Mouse (Mus musculus): ENCODE data around the gene Gpr107. TPM values are rescaled to one million over a fixed set of nuclear protein-coding genes. Genes with fewer than 3 reads are reported as not detected.

Gpr107 gene
- polyA plus RNA-seq, 1 experiment = 71.9 TPM

DNA sequence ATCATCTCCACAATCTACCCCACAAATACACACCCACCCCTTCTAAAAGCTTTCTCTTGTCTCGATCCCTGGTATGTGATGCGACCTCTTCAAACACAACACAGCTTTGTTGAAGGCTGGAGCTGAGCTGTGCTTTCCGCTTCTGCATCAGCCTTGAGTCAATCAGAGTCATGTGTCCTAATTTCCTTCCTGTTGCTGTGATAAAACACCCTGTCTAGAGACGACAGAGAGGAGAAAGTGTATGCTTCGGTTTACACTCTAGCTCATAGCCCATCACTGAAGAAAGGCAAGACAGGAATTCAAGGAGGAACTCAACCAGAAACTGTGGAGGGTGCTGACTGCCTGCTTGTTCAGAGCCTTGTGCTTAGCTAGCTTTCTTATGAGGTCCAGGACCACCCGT lies 43.9 kb upstream of the Gpr107 start:
- TF ChIP-seq POLR2A (IDR thresholded peaks at IDR 0.05; ENCODE audit: insufficient read depth, low read length) (no peak), CTCF (IDR thresholded peaks at IDR 0.05; ENCODE audit: low read depth, low read length) (no peak), EP300 (IDR thresholded peaks at IDR 0.05; ENCODE audit: insufficient read depth, low read depth, low read length) (no peak)
- H3K9ac ChIP-seq (ENCODE audit: low read depth, poor library complexity, severe bottlenecking) = no peak overlapping the region
- peaks cover 3% of the 10 kb centered on the region; the same call in 1 of the 2 replicates for H3K36me3 ChIP-seq (ENCODE audit: control insufficient read depth, insufficient read depth, low read length, poor library complexity, severe bottlenecking)
- no peaks in the 10 kb centered on the region for H3K9me3 ChIP-seq (replicated peaks; ENCODE audit: control insufficient read depth, insufficient read depth, low read length, poor library complexity, severe bottlenecking)
- no peak overlapping the region for H3K4me3 ChIP-seq (ENCODE audit: low read depth, low read length)
- no peaks in the 10 kb centered on the region for H3K27me3 ChIP-seq (ENCODE audit: control insufficient read depth, insufficient read depth, low read length, poor library complexity, severe bottlenecking)
- peaks cover 11% of the 10 kb centered on the region for H3K4me1 ChIP-seq (ENCODE audit: control insufficient read depth, insufficient read depth, low read length)
- H3K27ac ChIP-seq (ENCODE audit: insufficient read depth, low read length) = no peak overlapping the region

DNA sequence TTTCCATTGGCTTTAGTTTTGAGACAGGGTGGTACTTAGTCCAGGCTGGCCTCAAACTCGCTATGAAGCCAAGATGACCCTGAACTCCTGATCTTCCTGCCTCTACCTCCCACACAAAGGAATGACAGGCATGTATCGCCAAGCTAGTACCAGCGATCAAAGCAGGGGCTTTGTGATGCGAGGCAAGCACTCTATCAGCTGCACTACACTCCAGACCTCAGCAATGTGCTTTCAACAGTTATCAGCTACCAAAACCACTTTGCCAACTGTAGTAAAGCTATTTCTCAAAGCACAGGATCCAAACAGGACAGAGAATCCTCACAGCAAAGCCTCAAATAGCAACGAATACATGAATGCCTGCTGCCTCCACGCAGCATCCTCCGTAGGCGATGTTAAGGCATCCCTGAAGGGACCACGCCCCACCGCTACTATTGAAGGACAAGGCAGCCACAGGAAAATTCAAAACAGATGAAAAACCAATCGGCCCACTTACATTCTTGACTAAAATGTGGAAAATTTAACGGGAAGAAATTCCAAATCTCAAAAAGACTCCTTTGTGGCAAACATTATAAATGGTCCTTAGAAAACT lies 42.1 kb upstream of the Gpr107 start:
- 0 out of 2 replicates have a peak, but pooled peaks have one; percentile 26 for TF ChIP-seq EP300 (IDR thresholded peaks at IDR 0.05; ENCODE audit: insufficient read depth, low read depth, low read length)
- TF ChIP-seq POLR2A (IDR thresholded peaks at IDR 0.05; ENCODE audit: insufficient read depth, low read length) = no peak
- TF ChIP-seq CTCF (IDR thresholded peaks at IDR 0.05; ENCODE audit: low read depth, low read length) = no peak
- H3K9ac ChIP-seq (ENCODE audit: low read depth, poor library complexity, severe bottlenecking) = no peak overlapping the region

DNA sequence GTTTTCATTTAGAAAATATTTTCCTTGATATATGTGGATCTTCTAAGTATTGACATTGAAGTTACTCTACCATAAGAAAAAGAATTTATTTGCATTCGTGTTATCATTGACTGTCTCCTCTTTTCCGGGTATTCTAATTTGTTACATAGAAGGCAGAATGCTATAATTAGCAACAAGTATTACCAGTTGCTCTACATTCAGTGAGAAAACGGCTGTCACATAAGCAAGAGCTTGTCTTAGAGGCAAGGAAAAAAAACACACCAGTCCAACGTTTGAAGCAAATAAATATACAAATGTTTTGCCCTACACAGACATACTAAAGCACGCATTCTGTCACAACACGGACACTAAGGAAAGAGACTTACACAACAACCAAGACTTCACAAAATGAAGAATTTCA lies 40.4 kb upstream of the Gpr107 start:
- Histone ChIP-seq H3K36me3 (ENCODE audit: control insufficient read depth, insufficient read depth, low read length, poor library complexity, severe bottlenecking) (no peaks in the 10 kb centered on the region), H3K27me3 (ENCODE audit: control insufficient read depth, insufficient read depth, low read length, poor library complexity, severe bottlenecking) (no peaks in the 10 kb centered on the region)
- TF ChIP-seq CTCF (IDR thresholded peaks at IDR 0.05; ENCODE audit: low read depth, low read length) (no peak), POLR2A (IDR thresholded peaks at IDR 0.05; ENCODE audit: insufficient read depth, low read length) (no peak), EP300 (IDR thresholded peaks at IDR 0.05; ENCODE audit: insufficient read depth, low read depth, low read length) (no peak)

More for the DNA sequence above, 42.1 kb upstream of the Gpr107 start:
- H3K27ac ChIP-seq (ENCODE audit: insufficient read depth, low read length) = no peak overlapping the region
- H3K4me3 ChIP-seq (ENCODE audit: low read depth, low read length) = no peak overlapping the region
- no peaks in the 10 kb centered on the region for H3K36me3 ChIP-seq (ENCODE audit: control insufficient read depth, insufficient read depth, low read length, poor library complexity, severe bottlenecking)
- H3K27me3 ChIP-seq (ENCODE audit: control insufficient read depth, insufficient read depth, low read length, poor library complexity, severe bottlenecking) = no peaks in the 10 kb centered on the region
- H3K4me1 ChIP-seq (ENCODE audit: control insufficient read depth, insufficient read depth, low read length) = peaks cover 11% of the 10 kb centered on the region
- no peaks in the 10 kb centered on the region for H3K9me3 ChIP-seq (replicated peaks; ENCODE audit: control insufficient read depth, insufficient read depth, low read length, poor library complexity, severe bottlenecking)

DNA sequence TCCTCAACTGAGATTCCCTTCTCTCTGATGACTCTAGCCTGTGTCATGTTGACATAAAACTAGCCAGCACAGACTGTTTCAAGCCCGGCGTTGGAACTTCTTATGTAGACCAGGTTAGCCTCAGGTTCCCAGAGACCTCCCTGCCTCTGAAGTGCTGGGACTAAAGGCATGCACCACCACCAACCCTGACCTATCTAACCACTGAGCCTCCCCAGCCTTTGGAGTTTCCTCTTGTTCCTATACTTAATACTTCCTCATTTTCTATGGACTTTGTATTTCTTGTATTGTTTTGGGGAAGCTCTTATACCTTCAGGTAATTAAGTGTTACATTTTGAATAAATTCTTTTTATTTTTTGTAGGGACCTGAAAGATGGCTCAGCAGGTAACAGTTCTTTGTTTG lies 37.9 kb upstream of the Gpr107 start:
- TF ChIP-seq POLR2A (IDR thresholded peaks at IDR 0.05; ENCODE audit: insufficient read depth, low read length) (no peak), CTCF (IDR thresholded peaks at IDR 0.05; ENCODE audit: low read depth, low read length) (no peak), EP300 (IDR thresholded peaks at IDR 0.05; ENCODE audit: insufficient read depth, low read depth, low read length) (no peak)
- no peak overlapping the region for H3K27ac ChIP-seq (ENCODE audit: insufficient read depth, low read length)
- no peaks in the 10 kb centered on the region for H3K9me3 ChIP-seq (replicated peaks; ENCODE audit: control insufficient read depth, insufficient read depth, low read length, poor library complexity, severe bottlenecking)
- H3K27me3 ChIP-seq (ENCODE audit: control insufficient read depth, insufficient read depth, low read length, poor library complexity, severe bottlenecking) = no peaks in the 10 kb centered on the region
- H3K9ac ChIP-seq (ENCODE audit: low read depth, poor library complexity, severe bottlenecking) = no peak overlapping the region
- H3K36me3 ChIP-seq (ENCODE audit: control insufficient read depth, insufficient read depth, low read length, poor library complexity, severe bottlenecking) = no peaks in the 10 kb centered on the region
- H3K4me3 ChIP-seq (ENCODE audit: low read depth, low read length) = no peak overlapping the region
- peaks cover 3% of the 10 kb centered on the region for H3K4me1 ChIP-seq (ENCODE audit: control insufficient read depth, insufficient read depth, low read length)

More for the DNA sequence above, 40.4 kb upstream of the Gpr107 start:
- H3K4me1 ChIP-seq (ENCODE audit: control insufficient read depth, insufficient read depth, low read length) = peaks cover 7% of the 10 kb centered on the region
- no peaks in the 10 kb centered on the region for H3K9me3 ChIP-seq (replicated peaks; ENCODE audit: control insufficient read depth, insufficient read depth, low read length, poor library complexity, severe bottlenecking)
- no peak overlapping the region for H3K27ac ChIP-seq (ENCODE audit: insufficient read depth, low read length)
- no peak overlapping the region for H3K4me3 ChIP-seq (ENCODE audit: low read depth, low read length)
- H3K9ac ChIP-seq (ENCODE audit: low read depth, poor library complexity, severe bottlenecking) = no peak overlapping the region

DNA sequence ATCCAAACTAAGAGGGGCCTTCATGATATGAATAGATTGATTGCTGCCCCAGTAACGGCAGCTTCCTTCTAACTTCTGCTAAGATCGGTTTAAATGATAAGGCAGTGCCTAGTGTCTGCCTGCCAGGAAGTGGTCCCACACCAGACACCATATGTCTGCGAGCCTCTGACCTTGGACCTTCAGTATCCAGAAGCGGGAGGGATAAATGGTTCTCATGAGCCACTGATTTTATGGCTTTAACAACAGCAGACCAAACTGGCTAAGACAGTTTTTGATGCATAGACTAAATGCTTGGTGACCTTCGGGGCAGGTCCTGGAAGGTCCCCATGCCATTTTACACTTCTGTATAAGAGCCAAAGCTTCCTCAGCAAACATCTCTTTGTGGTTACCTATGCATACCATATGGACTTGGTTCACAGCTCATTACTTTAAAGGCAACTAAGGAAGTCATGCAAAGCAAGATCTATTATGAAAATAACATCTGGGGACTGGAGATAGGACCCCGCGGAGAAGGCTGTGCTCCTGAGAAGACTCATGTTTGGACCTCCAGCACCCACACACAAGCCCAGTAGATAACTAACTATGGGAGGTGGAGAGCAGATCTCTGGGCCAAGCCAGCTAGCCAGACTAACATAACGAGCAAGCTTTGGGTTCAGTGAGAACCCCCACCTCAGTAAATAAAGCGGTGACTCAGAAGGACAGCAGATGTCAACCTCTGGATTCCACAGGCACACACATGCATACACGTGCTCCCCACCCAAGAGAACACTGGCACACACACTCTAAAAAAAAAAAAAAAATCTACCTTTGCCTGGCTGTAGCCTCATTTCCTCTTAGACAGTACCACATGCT lies 36.8 kb upstream of the Gpr107 start:
- TF ChIP-seq EP300 (IDR thresholded peaks at IDR 0.05; ENCODE audit: insufficient read depth, low read depth, low read length) (no peak), POLR2A (IDR thresholded peaks at IDR 0.05; ENCODE audit: insufficient read depth, low read length) (no peak)
- H3K27ac ChIP-seq (ENCODE audit: insufficient read depth, low read length) = no peak overlapping the region
- H3K36me3 ChIP-seq (ENCODE audit: control insufficient read depth, insufficient read depth, low read length, poor library complexity, severe bottlenecking) = no peaks in the 10 kb centered on the region
- no peak overlapping the region for H3K4me3 ChIP-seq (ENCODE audit: low read depth, low read length)
- no peaks in the 10 kb centered on the region for H3K27me3 ChIP-seq (ENCODE audit: control insufficient read depth, insufficient read depth, low read length, poor library complexity, severe bottlenecking)
- H3K4me1 ChIP-seq (ENCODE audit: control insufficient read depth, insufficient read depth, low read length) = peaks cover 4% of the 10 kb centered on the region
- no peak overlapping the region for H3K9ac ChIP-seq (ENCODE audit: low read depth, poor library complexity, severe bottlenecking)
- no peaks in the 10 kb centered on the region for H3K9me3 ChIP-seq (replicated peaks; ENCODE audit: control insufficient read depth, insufficient read depth, low read length, poor library complexity, severe bottlenecking)

Measured in ES-Bruce4 (cell line).